Mouse (Mus musculus) forebrain, embryonic 13.5 days (tissue): Measurements from ENCODE around the gene Hnrnpm. TPM values are rescaled to one million over a fixed set of nuclear protein-coding genes. Genes with fewer than 3 reads are reported as not detected.
"Not testable (repeated sequence)": the region's sequence is repeated elsewhere in the genome, so short reads cannot be mapped to it uniquely, and the experiment has no call there.

Experiments
- ATAC-seq: fragments of 200-750 bp; cut with Nextera tagmentation; 2 replicates; pipeline ENCODE4 v1.8.0; 2017
- H3K27ac ChIP-seq: fragments of 300-500 bp; sonication (generic); 2 replicates; pipeline ENCODE4 v1.5.1; 2015; ENCODE audit warnings: inconsistent platforms, mild to moderate bottlenecking, moderate library complexity
- H3K27me3 ChIP-seq: fragments of 300-500 bp; sonication (generic); 2 replicates; pipeline ENCODE4 v1.6.1; 2015; ENCODE audit warnings: mild to moderate bottlenecking, inconsistent platforms
- H3K36me3 ChIP-seq: fragments of 300-500 bp; sonication (generic); 2 replicates; pipeline ENCODE4 v1.6.1; 2015; ENCODE audit warnings: mild to moderate bottlenecking, inconsistent platforms; ENCODE audit not compliant: poor library complexity, severe bottlenecking
- H3K4me1 ChIP-seq: fragments of 300-500 bp; sonication (generic); 2 replicates; pipeline ENCODE4 v1.6.1; 2015; ENCODE audit warnings: inconsistent platforms
- H3K4me2 ChIP-seq: fragments of 300-500 bp; sonication (generic); 2 replicates; pipeline ENCODE4 v1.6.1; 2015; ENCODE audit warnings: inconsistent platforms, mild to moderate bottlenecking, moderate library complexity
- H3K4me3 ChIP-seq: fragments of 300-500 bp; sonication (generic); 2 replicates; pipeline ENCODE4 v1.5.1; 2015; ENCODE audit warnings: mild to moderate bottlenecking, inconsistent platforms
- H3K9ac ChIP-seq: fragments of 300-500 bp; sonication (generic); 2 replicates; pipeline ENCODE4 v1.6.1; 2015; ENCODE audit warnings: mild to moderate bottlenecking, inconsistent platforms
- H3K9me3 ChIP-seq: fragments of 300-500 bp; sonication (generic); replicated peaks from 2 replicates; pipeline ENCODE4 v1.6.1; 2016; ENCODE audit warnings: inconsistent platforms
- WGBS: fragments of 180-500 bp; shearing (Covaris S2); methylation state at CpG from one replicate; pipeline ENCODE4 v1.1.7; 2015; 5-methylcytosine and 5-hydroxymethylcytosine counted together
- polyA plus RNA-seq: library from polyadenylated mRNA; unstranded; fragments of >200 nt; fragmentation: Nextera tagmentation; extraction: Ambion mirVana; gene quantifications from 2 replicates; pipeline ENCODE4 v1.2.1, GENCODE M21; 2015

Hnrnpm gene
- polyA plus RNA-seq, result 349 and 356 TPM in 2 replicates

DNA sequence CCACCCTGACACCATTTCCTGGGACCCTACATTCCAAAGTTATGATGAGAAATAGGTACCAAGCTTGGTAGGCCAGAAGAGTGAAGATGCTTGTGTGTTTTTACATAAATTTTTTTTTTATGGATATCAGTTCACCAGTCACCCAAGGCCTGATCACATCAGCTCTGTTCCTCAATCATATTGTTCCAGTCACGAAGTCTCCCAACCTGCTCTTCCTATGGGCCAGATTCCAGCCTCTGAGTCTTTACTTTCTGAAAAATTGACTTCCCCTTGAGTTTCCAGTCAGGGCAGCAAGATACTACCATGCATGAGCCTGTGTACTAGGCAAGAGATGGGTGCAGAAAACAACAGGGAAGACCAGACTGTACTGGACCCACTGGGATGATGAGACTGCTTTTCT lies at the start of gene Hnrnpm:
Hnrnpm (minus strand) TSS at position 101 of the 400 bp plus-strand sequence.
- Histone ChIP-seq H3K36me3 (peaks cover 15% of the 10 kb centered on the region), H3K27me3 (no peaks in the 10 kb centered on the region), H3K27ac (peak within 1 kb of the TSS; percentile 97; the same call in 1 of the 2 replicates), H3K4me3 (peak within 1 kb of the TSS; percentile 96), H3K4me1 (peaks cover 32% of the 10 kb centered on the region), H3K4me2 (peak within 1 kb of the TSS; percentile 99), H3K9me3 (no peaks in the 10 kb centered on the region), H3K9ac (peak within 1 kb of the TSS; percentile 97)
- no peak for ATAC-seq
- WGBS, result 97% methylated on average over 1 of the region's 1 CpGs

DNA sequence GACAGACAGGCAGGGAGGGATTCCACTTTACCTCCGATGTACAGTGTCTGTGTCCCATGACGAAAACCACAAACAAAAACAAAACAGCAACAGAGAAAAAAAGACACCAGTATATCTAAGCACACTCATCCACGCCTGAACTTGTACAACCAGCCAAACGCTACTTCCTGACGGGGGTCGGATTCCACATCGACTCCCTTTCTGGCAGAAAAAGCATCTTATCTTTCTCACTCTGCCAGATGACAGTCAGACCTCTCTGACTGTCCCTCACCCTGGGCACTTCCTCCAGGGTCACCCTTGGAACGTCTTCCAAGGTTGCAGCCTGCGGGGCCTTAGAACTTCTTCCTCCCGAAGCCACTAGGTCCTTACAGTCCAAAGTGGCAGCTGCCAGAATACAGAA lies 46.9 kb upstream of the Hnrnpm start:
- not testable (repeated sequence) for H3K9me3 ChIP-seq, H3K9ac ChIP-seq, H3K4me3 ChIP-seq, H3K27me3 ChIP-seq, H3K4me2 ChIP-seq, H3K4me1 ChIP-seq, ATAC-seq, H3K36me3 ChIP-seq, H3K27ac ChIP-seq
- WGBS, result 93% methylated on average over 10 of the region's 10 CpGs

DNA sequence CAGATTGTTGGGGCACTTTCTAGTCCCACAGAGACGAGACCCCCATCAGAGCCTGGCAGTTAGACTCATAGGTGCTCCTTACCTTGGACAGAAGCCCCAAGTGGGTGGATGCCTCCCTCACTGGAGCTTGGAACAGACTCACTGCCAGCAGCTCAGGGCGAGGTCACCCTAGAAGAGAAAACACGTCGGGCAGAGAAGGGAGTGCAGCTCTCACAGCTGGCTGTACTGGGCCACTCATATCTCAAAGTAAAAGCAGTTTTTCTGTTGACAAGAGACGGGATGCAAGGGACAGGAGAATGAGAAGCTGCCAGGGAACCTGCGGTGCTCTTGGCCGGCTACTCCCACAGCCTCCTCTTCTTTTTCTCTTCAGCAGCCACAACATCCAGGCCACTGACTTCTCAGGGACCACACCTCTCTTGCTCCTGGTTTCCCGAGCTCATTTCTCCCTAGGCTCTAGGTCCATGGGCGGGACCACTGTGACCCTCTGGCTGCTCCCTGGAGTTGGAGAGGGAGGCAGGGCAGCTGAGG lies 46.0 kb upstream of the Hnrnpm start:
- H3K36me3 ChIP-seq, H3K4me3 ChIP-seq, H3K9me3 ChIP-seq, H3K27ac ChIP-seq, H3K4me2 ChIP-seq, H3K27me3 ChIP-seq, H3K4me1 ChIP-seq, H3K9ac ChIP-seq, ATAC-seq: not testable (repeated sequence)
- WGBS, result 78% methylated on average over 9 of the region's 9 CpGs

DNA sequence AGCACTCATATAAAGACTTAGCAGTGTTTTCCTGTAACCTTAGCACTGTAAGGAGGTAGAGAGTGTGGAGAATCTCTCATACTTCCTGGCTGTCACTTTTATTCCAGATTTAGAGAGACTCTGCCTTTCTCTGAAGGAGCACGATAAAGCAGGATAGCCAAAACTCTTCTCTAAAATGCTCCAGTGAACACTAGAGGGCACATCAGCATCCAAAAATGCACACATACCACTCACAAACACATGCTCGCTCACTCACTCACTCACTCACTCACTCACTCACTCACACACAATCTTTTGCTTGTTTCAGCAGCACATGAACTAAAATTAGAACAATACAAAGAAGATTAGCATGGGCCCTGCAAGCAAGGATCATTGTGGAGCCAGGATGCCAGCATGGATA lies 42.6 kb upstream of the Hnrnpm start:
- H3K27me3 ChIP-seq, result no peaks in the 10 kb centered on the region

DNA sequence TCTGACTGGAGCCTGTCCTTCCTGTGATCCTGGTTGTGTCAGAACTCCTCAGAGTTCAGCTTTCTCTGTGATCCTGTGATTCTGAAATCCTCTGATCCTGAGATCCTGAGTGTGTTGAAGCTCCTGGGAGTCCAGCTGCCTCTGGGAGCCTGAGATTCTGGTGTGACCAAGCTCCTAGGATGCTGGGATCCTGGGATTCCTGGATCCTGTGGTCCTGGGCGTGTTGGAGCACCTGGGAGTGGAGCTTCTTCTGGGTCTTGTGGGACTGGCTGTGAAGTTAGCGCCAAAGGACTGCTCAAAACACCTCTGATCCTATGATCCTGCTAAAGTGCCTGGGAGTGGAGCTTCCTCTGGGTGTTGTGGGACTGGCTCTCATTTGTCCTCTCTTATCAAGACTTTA lies 41.7 kb upstream of the Hnrnpm start:
- Histone ChIP-seq H3K27me3 (no peaks in the 10 kb centered on the region), H3K36me3 (no peaks in the 10 kb centered on the region), H3K27ac (no peak overlapping the region), H3K4me2 (no peak overlapping the region), H3K9me3 (no peaks in the 10 kb centered on the region), H3K9ac (no peak overlapping the region), H3K4me1 (no peaks in the 10 kb centered on the region), H3K4me3 (no peak overlapping the region)
- WGBS, result 82% methylated on average over 2 of the region's 2 CpGs
- no peak for ATAC-seq

More for the DNA sequence above, 42.6 kb upstream of the Hnrnpm start:
- 80% methylated on average over 2 of the region's 2 CpGs for WGBS
- Histone ChIP-seq H3K36me3 (no peaks in the 10 kb centered on the region), H3K9me3 (no peaks in the 10 kb centered on the region), H3K4me2 (no peak overlapping the region), H3K4me3 (no peak overlapping the region), H3K4me1 (no peaks in the 10 kb centered on the region), H3K9ac (no peak overlapping the region), H3K27ac (no peak overlapping the region)
- no peak for ATAC-seq

DNA sequence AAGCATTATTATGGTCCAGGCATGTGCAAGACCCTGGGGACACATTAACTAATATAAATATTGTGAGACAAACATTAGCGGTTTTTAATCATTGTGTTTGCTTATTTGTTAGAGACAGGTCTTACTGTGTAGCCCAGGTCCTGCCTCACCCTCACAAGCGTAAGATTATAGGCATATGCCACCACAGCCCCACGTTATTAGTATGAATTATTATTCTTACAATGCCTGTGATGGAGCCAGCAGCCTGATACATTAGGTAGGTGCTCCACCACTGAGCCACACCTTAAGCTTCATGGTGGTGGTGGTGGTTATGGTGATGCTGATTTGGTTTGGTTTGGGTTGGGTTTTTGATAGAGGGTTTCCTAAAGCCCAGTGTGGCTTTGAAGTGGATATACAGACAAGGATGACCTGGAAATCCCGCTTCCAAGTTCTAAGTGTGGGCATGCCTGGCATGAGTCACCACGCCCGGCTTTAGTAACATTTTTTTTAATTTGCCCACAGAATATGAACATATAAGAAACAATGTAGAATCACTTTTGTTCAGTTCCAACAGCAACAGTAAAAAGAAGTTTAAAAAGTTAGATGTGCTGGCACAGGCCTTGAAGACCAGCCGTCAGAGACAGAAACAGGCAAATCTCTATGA lies 33.2 kb upstream of the Hnrnpm start:
- H3K9me3 ChIP-seq, result no peaks in the 10 kb centered on the region
- peaks cover 7% of the 10 kb centered on the region for H3K4me1 ChIP-seq
- no peak overlapping the region for H3K9ac ChIP-seq
- no peak for ATAC-seq
- 97% methylated on average over 7 of the region's 7 CpGs for WGBS
- no peaks in the 10 kb centered on the region for H3K27me3 ChIP-seq
- H3K4me3 ChIP-seq, result no peak overlapping the region
- no peak overlapping the region for H3K27ac ChIP-seq
- H3K36me3 ChIP-seq, result 0 out of 2 replicates have a peak, but pooled peaks cover 2% of the 10 kb centered on the region
- H3K4me2 ChIP-seq, result no peak overlapping the region

DNA sequence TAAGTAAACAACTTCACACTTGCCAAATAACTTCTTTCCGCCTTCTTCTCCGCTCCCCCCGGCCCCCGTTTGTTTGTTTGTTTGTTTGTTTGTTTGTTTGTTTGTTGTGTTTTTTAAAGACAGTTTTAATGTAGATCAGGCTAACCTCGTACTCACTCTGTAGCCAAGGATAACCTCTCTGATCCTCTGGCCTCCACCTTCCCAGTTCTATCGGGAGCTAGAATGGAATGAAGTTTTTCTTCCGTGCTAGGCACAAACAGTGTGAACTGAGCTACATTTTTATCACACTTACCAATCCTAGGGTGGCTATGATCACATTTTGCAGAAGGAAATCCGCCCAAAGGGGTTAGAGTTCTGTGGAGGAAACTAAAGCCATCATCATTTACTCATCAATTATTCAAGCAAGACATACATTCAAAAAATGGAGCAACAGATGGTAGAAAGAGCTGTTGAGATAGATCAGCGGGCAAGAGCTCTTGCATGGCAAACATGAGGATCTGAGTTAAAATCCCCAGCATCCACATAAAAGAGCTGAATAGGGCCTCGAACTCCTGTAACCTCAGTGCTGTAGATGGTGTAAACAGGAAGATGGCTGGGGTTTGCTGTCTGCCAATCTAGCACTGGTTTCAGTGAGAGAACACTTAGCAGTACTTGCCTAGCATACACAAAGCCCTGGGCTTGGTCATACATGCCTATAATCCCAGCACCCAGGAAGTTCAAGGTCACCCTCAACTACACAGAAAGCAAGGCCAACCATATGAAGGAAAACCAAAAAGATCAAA lies 32.5 kb upstream of the Hnrnpm start:
- no peak overlapping the region for H3K9ac ChIP-seq

DNA sequence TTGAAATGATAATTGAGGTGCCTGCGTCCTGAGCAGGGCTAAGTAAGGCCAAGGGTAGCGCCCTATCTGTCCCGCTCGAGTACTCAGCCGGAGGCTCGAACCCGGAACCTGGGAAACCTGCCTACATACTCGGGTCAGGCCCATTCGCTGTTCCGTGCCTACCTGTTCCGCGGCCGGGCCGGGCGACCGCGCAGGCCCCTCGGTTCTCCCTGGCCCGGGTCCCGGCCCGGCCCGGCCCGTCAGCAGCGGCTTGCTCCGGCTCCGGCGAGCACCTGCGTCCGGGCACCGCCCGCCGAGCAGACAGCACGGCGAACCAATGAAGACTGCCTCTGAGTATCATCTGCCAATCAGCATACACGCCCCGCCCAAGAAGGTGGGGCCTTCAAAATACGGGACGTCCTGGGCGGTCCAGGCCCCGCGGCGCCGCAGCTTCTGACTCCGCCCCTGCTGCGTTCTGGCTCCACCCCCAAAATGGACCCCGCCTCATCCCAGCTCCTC lies 31.8 kb upstream of the Hnrnpm start, which contains the start of gene March2:
March2 (minus strand) TSS at position 287 of the 498 bp plus-strand sequence.
- peak; percentile 100 for ATAC-seq
- Histone ChIP-seq H3K27ac (no peak within 1 kb of the TSS), H3K4me1 (peaks cover 7% of the 10 kb centered on the region), H3K4me2 (peak within 1 kb of the TSS; percentile 68), H3K36me3 (0 out of 2 replicates have a peak, but pooled peaks cover 4% of the 10 kb centered on the region), H3K27me3 (no peaks in the 10 kb centered on the region), H3K9ac (peak within 1 kb of the TSS; percentile 70), H3K4me3 (peak within 1 kb of the TSS; percentile 76), H3K9me3 (no peaks in the 10 kb centered on the region)
- WGBS, result under 1% methylated on average over 37 of the region's 46 CpGs

More for the DNA sequence above, 32.5 kb upstream of the Hnrnpm start:
- H3K4me1 ChIP-seq, result peaks cover 7% of the 10 kb centered on the region
- H3K27me3 ChIP-seq, result no peaks in the 10 kb centered on the region
- 49% methylated on average over 10 of the region's 10 CpGs for WGBS
- no peak overlapping the region for H3K27ac ChIP-seq
- peak overlapping the region; percentile 76 for H3K4me3 ChIP-seq
- 0 out of 2 replicates have a peak, but pooled peaks cover 4% of the 10 kb centered on the region for H3K36me3 ChIP-seq
- peak; percentile 39 for ATAC-seq
- peak overlapping the region; percentile 68 for H3K4me2 ChIP-seq
- H3K9me3 ChIP-seq, result no peaks in the 10 kb centered on the region

DNA sequence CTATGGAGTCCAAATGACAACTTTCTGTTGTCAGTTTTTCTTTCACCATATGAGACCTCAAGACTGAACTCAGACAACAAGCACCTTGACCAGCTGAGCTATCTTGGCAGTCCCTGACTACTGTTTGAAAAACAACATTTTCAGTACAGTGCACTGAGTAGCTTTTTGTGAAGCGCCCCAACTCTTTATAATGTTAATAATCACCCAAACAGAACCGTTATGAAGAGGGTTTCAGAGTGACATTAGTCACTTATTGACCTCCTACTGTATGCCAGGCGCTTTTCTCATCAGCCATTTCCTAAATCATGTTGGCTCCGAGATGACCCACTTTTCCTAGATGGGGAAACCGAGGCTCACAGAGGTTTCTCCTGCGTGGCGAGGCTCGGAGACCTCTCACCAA lies 31.3 kb upstream of the Hnrnpm start:
- Histone ChIP-seq H3K27me3 (no peaks in the 10 kb centered on the region), H3K9me3 (no peaks in the 10 kb centered on the region), H3K4me3 (peak overlapping the region; percentile 76), H3K36me3 (0 out of 2 replicates have a peak, but pooled peaks cover 4% of the 10 kb centered on the region), H3K4me2 (peak overlapping the region; percentile 68), H3K9ac (peak overlapping the region; percentile 70), H3K4me1 (peaks cover 7% of the 10 kb centered on the region), H3K27ac (no peak overlapping the region)
- 11% methylated on average over 8 of the region's 8 CpGs for WGBS
- no peak for ATAC-seq

DNA sequence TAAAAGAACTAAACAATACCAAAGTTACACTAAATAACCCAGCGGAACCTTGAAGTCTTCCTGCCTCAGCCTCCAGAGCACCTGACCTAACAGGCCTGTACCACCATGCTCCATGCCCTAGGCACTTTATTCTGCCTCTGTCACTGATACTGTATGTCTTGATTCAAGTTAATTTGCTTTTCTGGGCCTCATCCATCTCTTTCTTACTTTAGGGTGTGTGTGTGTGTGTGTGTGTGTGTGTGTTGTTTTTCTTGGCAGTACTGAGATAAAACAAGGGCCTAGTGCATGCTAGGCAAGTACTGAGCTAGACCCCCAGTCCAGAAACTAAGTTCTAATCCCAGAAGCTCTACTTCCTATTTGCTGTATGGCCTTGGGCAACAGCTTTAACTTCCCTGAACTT lies 30.6 kb upstream of the Hnrnpm start:
- Histone ChIP-seq H3K36me3 (0 out of 2 replicates have a peak, but pooled peaks cover 4% of the 10 kb centered on the region), H3K4me2 (no peak overlapping the region), H3K4me3 (no peak overlapping the region), H3K27ac (no peak overlapping the region), H3K9me3 (no peaks in the 10 kb centered on the region), H3K9ac (no peak overlapping the region), H3K27me3 (no peaks in the 10 kb centered on the region), H3K4me1 (peaks cover 7% of the 10 kb centered on the region)
- WGBS, result 94% methylated on average over 1 of the region's 1 CpGs
- ATAC-seq, result no peak

DNA sequence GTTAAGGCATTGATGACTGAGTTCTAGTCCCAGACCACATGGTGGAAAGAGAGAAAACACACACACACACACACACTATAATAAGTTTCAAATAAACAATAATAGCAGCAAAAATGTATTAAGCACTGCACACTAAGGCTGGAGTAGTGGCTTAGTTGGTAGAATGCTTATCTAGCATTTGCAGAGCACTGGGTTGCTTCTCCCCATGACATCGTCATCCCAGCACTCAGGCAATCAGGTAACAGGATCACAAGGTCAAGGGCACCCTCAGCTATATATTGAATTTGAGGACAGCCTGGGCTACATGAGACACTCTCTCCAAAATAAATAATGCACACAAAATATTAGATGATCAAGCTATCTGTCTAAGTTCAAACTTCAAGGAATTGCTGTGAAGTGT lies 28.1 kb upstream of the Hnrnpm start:
- H3K27ac ChIP-seq, result no peak overlapping the region
- ATAC-seq, result no peak
- no peaks in the 10 kb centered on the region for H3K9me3 ChIP-seq
- no peak overlapping the region for H3K9ac ChIP-seq
- no peak overlapping the region for H3K4me2 ChIP-seq
- 85% methylated on average over 1 of the region's 1 CpGs for WGBS
- H3K4me3 ChIP-seq, result no peak overlapping the region
- peaks cover 7% of the 10 kb centered on the region for H3K4me1 ChIP-seq
- peaks cover 11% of the 10 kb centered on the region; the same call in 1 of the 2 replicates for H3K36me3 ChIP-seq
- H3K27me3 ChIP-seq, result no peaks in the 10 kb centered on the region

DNA sequence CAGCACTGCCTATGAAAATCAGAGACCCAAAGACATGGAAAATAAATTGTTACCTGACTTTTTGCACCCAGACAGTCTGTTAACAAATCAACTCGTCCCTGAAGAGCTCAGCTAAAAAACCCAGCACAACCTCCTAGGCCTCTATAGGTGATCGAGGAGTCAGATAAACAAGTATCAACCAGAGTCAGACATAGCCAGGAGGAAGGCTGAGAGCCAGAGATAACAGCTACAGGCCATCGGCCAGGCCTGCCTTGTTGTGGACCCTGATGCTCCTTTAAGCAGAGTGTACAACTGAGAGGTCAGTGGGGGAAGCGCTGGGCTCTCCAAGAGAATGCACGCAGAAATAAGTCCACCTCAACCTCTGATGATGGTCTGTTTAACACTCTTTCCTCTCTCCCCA lies 26.6 kb upstream of the Hnrnpm start:
- H3K9ac ChIP-seq, result no peak overlapping the region
- H3K27ac ChIP-seq, result no peak overlapping the region
- no peak for ATAC-seq
- no peaks in the 10 kb centered on the region for H3K9me3 ChIP-seq
- H3K4me2 ChIP-seq, result no peak overlapping the region
- peaks cover 19% of the 10 kb centered on the region for H3K36me3 ChIP-seq
- H3K4me1 ChIP-seq, result peaks cover 7% of the 10 kb centered on the region
- H3K4me3 ChIP-seq, result no peak overlapping the region
- no peaks in the 10 kb centered on the region for H3K27me3 ChIP-seq
- 83% methylated on average over 5 of the region's 5 CpGs for WGBS
